Mouse (Mus musculus): ENCODE results near the gene Ccnt2.

- TF ChIP-seq CTCF (conservative IDR thresholded peaks at IDR 0.05; ENCODE audit: low read length) (no peak), NANOG (IDR thresholded peaks at IDR 0.05; ENCODE audit: borderline replicate concordance, low read length) (no peak), POU5F1 (IDR thresholded peaks at IDR 0.05; ENCODE audit: borderline replicate concordance, low read length) (no peak)
Measured at GRCm38 (mm10) chr1:127780142-127780541, 6.2 kb downstream of the Ccnt2 start.
